Mouse (Mus musculus): ENCODE data around the gene Ccdc51. TPM values are rescaled to one million over a fixed set of nuclear protein-coding genes. Genes with fewer than 3 reads are reported as not detected.

Gene Ccdc51
- polyA plus RNA-seq, 1 experiment: 4.9 TPM

DNA sequence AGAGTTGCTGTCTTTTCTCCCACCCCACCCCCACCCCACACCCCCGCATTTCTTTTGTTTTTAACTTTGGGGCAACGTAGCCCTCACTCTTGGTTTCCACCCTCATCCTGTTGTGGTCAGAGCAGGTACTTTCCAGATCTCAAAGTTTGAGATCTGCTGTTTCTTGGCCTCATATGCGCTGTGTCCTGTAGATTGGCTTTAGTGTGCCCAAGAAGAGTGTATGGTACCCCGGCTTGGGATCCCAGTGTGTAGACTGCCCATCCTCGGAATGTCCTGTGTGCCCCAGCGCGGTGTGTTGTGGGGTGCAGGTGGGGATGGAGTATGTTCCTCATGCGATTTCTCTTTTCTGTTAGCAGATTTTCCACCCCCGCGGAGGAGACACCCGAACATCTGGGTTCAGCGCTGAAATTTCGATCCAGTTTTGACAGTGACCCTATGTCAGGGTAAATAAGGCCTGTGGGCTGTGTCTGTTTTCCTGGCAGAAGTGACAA is 31.2 kb upstream of the Ccdc51 start:
- Histone ChIP-seq H3K4me3 (ENCODE audit: low read depth, low read length) (no peak overlapping the region), H3K9me3 (replicated peaks; ENCODE audit: control insufficient read depth, insufficient read depth, low read length, poor library complexity, severe bottlenecking) (no peaks in the 10 kb centered on the region), H3K27ac (ENCODE audit: insufficient read depth, low read length) (no peak overlapping the region), H3K27me3 (ENCODE audit: control insufficient read depth, insufficient read depth, low read length, poor library complexity, severe bottlenecking) (no peaks in the 10 kb centered on the region), H3K36me3 (ENCODE audit: control insufficient read depth, insufficient read depth, low read length, poor library complexity, severe bottlenecking) (no peaks in the 10 kb centered on the region), H3K9ac (ENCODE audit: low read depth, poor library complexity, severe bottlenecking) (no peak overlapping the region), H3K4me1 (ENCODE audit: control insufficient read depth, insufficient read depth, low read length) (peaks cover 3% of the 10 kb centered on the region)
- no peak for TF ChIP-seq EP300 (IDR thresholded peaks at IDR 0.05; ENCODE audit: insufficient read depth, low read depth, low read length)
- no peak for TF ChIP-seq CTCF (IDR thresholded peaks at IDR 0.05; ENCODE audit: low read depth, low read length)
- no peak for TF ChIP-seq POLR2A (IDR thresholded peaks at IDR 0.05; ENCODE audit: insufficient read depth, low read length)

- no peak overlapping the region for H3K9ac ChIP-seq (ENCODE audit: low read depth, poor library complexity, severe bottlenecking)
- H3K27ac ChIP-seq (ENCODE audit: insufficient read depth, low read length): no peak overlapping the region
- H3K36me3 ChIP-seq (ENCODE audit: control insufficient read depth, insufficient read depth, low read length, poor library complexity, severe bottlenecking): no peaks in the 10 kb centered on the region
Observed at GRCm38 (mm10) chr9:109051651-109052489, 30.4 kb upstream of the Ccdc51 start.

GRCm38 (mm10) chr9:109052490-109053260 is 29.6 kb upstream of the Ccdc51 start:
- Histone ChIP-seq H3K9ac (ENCODE audit: low read depth, poor library complexity, severe bottlenecking) (no peak overlapping the region), H3K9me3 (replicated peaks; ENCODE audit: control insufficient read depth, insufficient read depth, low read length, poor library complexity, severe bottlenecking) (no peaks in the 10 kb centered on the region), H3K27ac (ENCODE audit: insufficient read depth, low read length) (no peak overlapping the region), H3K27me3 (ENCODE audit: control insufficient read depth, insufficient read depth, low read length, poor library complexity, severe bottlenecking) (no peaks in the 10 kb centered on the region), H3K4me1 (ENCODE audit: control insufficient read depth, insufficient read depth, low read length) (peaks cover 3% of the 10 kb centered on the region), H3K4me3 (ENCODE audit: low read depth, low read length) (no peak overlapping the region), H3K36me3 (ENCODE audit: control insufficient read depth, insufficient read depth, low read length, poor library complexity, severe bottlenecking) (peaks cover 2% of the 10 kb centered on the region; the same call in 1 of the 2 replicates)
- TF ChIP-seq POLR2A (IDR thresholded peaks at IDR 0.05; ENCODE audit: insufficient read depth, low read length) (no peak), EP300 (IDR thresholded peaks at IDR 0.05; ENCODE audit: insufficient read depth, low read depth, low read length) (no peak), CTCF (IDR thresholded peaks at IDR 0.05; ENCODE audit: low read depth, low read length) (no peak)

More at GRCm38 (mm10) chr9:109051651-109052489, 30.4 kb upstream of the Ccdc51 start:
- H3K27me3 ChIP-seq (ENCODE audit: control insufficient read depth, insufficient read depth, low read length, poor library complexity, severe bottlenecking): no peaks in the 10 kb centered on the region
- H3K4me1 ChIP-seq (ENCODE audit: control insufficient read depth, insufficient read depth, low read length): peaks cover 3% of the 10 kb centered on the region
- H3K9me3 ChIP-seq (replicated peaks; ENCODE audit: control insufficient read depth, insufficient read depth, low read length, poor library complexity, severe bottlenecking): no peaks in the 10 kb centered on the region
- TF ChIP-seq EP300 (IDR thresholded peaks at IDR 0.05; ENCODE audit: insufficient read depth, low read depth, low read length) (no peak), CTCF (IDR thresholded peaks at IDR 0.05; ENCODE audit: low read depth, low read length) (no peak), POLR2A (IDR thresholded peaks at IDR 0.05; ENCODE audit: insufficient read depth, low read length) (no peak)
- no peak overlapping the region for H3K4me3 ChIP-seq (ENCODE audit: low read depth, low read length)

- H3K36me3 ChIP-seq (ENCODE audit: control insufficient read depth, insufficient read depth, low read length, poor library complexity, severe bottlenecking): peaks cover 6% of the 10 kb centered on the region; the same call in 1 of the 2 replicates
- peaks cover 3% of the 10 kb centered on the region for H3K4me1 ChIP-seq (ENCODE audit: control insufficient read depth, insufficient read depth, low read length)
- H3K9me3 ChIP-seq (replicated peaks; ENCODE audit: control insufficient read depth, insufficient read depth, low read length, poor library complexity, severe bottlenecking): no peaks in the 10 kb centered on the region
- no peaks in the 10 kb centered on the region for H3K27me3 ChIP-seq (ENCODE audit: control insufficient read depth, insufficient read depth, low read length, poor library complexity, severe bottlenecking)
- no peak overlapping the region for H3K4me3 ChIP-seq (ENCODE audit: low read depth, low read length)
- H3K27ac ChIP-seq (ENCODE audit: insufficient read depth, low read length): no peak overlapping the region
- no peak for TF ChIP-seq EP300 (IDR thresholded peaks at IDR 0.05; ENCODE audit: insufficient read depth, low read depth, low read length)
- TF ChIP-seq POLR2A (IDR thresholded peaks at IDR 0.05; ENCODE audit: insufficient read depth, low read length): no peak
- TF ChIP-seq CTCF (IDR thresholded peaks at IDR 0.05; ENCODE audit: low read depth, low read length): no peak
- H3K9ac ChIP-seq (ENCODE audit: low read depth, poor library complexity, severe bottlenecking): no peak overlapping the region
Observed at GRCm38 (mm10) chr9:109053366-109053765, 28.9 kb upstream of the Ccdc51 start.

- H3K36me3 ChIP-seq (ENCODE audit: control insufficient read depth, insufficient read depth, low read length, poor library complexity, severe bottlenecking): peaks cover 6% of the 10 kb centered on the region; the same call in 1 of the 2 replicates
- H3K27me3 ChIP-seq (ENCODE audit: control insufficient read depth, insufficient read depth, low read length, poor library complexity, severe bottlenecking): no peaks in the 10 kb centered on the region
- no peaks in the 10 kb centered on the region for H3K9me3 ChIP-seq (replicated peaks; ENCODE audit: control insufficient read depth, insufficient read depth, low read length, poor library complexity, severe bottlenecking)
- H3K9ac ChIP-seq (ENCODE audit: low read depth, poor library complexity, severe bottlenecking): no peak overlapping the region
- H3K4me3 ChIP-seq (ENCODE audit: low read depth, low read length): no peak overlapping the region
- no peak for TF ChIP-seq EP300 (IDR thresholded peaks at IDR 0.05; ENCODE audit: insufficient read depth, low read depth, low read length)
- TF ChIP-seq CTCF (IDR thresholded peaks at IDR 0.05; ENCODE audit: low read depth, low read length): no peak
- no peak for TF ChIP-seq POLR2A (IDR thresholded peaks at IDR 0.05; ENCODE audit: insufficient read depth, low read length)
- H3K27ac ChIP-seq (ENCODE audit: insufficient read depth, low read length): no peak overlapping the region
- H3K4me1 ChIP-seq (ENCODE audit: control insufficient read depth, insufficient read depth, low read length): peaks cover 3% of the 10 kb centered on the region
Observed at GRCm38 (mm10) chr9:109053851-109054250, 28.4 kb upstream of the Ccdc51 start.

Data from ES-Bruce4 (cell line).